In genomic region chr10:76791475-76791874, GRCm38 (mm10) we compare ENCODE assay signal across 8 mouse cellular contexts.
DNase-seq lines count a peak whose midpoint lies in the region; ATAC-seq and TF ChIP-seq lines count a peak whose summit lies in the region.

No protein-coding gene starts in this region.

- no peak for ATAC-seq in lung, embryonic 14.5 days (ENCODE audit: insufficient read depth)

- no peak overlapping the region for H3K4me2 ChIP-seq in lung, embryonic 14.5 days

- H3K27ac ChIP-seq in gastrocnemius, adult 2 months, result no peak overlapping the region
- H3K27ac ChIP-seq in lung, embryonic 14.5 days (ENCODE audit: low read depth), result no peak overlapping the region

- no peak overlapping the region for H3K4me3 ChIP-seq in gastrocnemius, adult 2 months
- no peak overlapping the region for H3K4me3 ChIP-seq in lung, embryonic 14.5 days (ENCODE audit: low read depth, low read length)

- no peak for DNase-seq in gastrocnemius, adult 2 months
- DNase-seq in gastrocnemius, postnatal 25 days, result no peak
- peak; percentile 43 for DNase-seq in right cerebral cortex, adult 18-20 months
- DNase-seq in right cerebral cortex, postnatal 36 days (ENCODE audit: low spot score in 2 of 2), result no peak
- peak; percentile 61 for DNase-seq in brain, embryonic 14.5 days (ENCODE audit: low read depth)
- DNase-seq in fibroblast of lung, adult 2 months (ENCODE audit: low read depth), result peak; percentile 41
- DNase-seq in lung, embryonic 14.5 days, result peak; percentile 73
- DNase-seq in thymus, postnatal 4 days, result peak; percentile 55

- no peaks in the 10 kb centered on the region for H3K9me3 ChIP-seq in lung, embryonic 14.5 days (ENCODE audit: low read depth, low read length)

- intact Hi-C loops in gastrocnemius, adult 2 months (cut with DNase I), result no loop called here

- no peaks in the 10 kb centered on the region for H3K36me3 ChIP-seq in lung, embryonic 14.5 days (ENCODE audit: insufficient read depth)

- TF ChIP-seq POLR2A in brain, embryonic 14.5 days (IDR thresholded peaks at IDR 0.05; ENCODE audit: borderline replicate concordance, extremely low read depth, insufficient read depth, insufficient read length, poor library complexity, severe bottlenecking), result no peak

- no peak overlapping the region for H3K9ac ChIP-seq in lung, embryonic 14.5 days

- no peaks in the 10 kb centered on the region for H3K27me3 ChIP-seq in lung, embryonic 14.5 days (ENCODE audit: insufficient read depth, low read length)

- WGBS in lung, embryonic 14.5 days, result 39% methylated on average over 1 of the region's 1 CpGs

- no peaks in the 10 kb centered on the region for H3K4me1 ChIP-seq in lung, embryonic 14.5 days (ENCODE audit: insufficient read depth)

- TF ChIP-seq CTCF in gastrocnemius, adult 2 months (IDR thresholded peaks at IDR 0.05), result peak; percentile 76
- peak; percentile 62; the same call in 1 of the 2 replicates for TF ChIP-seq CTCF in brain, embryonic 14.5 days (IDR thresholded peaks at IDR 0.05; ENCODE audit: borderline replicate concordance, extremely low read depth, insufficient read depth, insufficient read length)
- peak; percentile 65 for TF ChIP-seq CTCF in lung, embryonic 14.5 days (IDR thresholded peaks at IDR 0.05; ENCODE audit: low read depth)

Comparison
In these comparisons a context has a peak if more than half of its experiments do, and no peak if none do; other contexts are left out.
1. DNase-seq: peak in right cerebral cortex, adult 18-20 months (single experiment), brain, embryonic 14.5 days (single experiment), fibroblast of lung, adult 2 months (single experiment), lung, embryonic 14.5 days (single experiment) and thymus, postnatal 4 days (single experiment); none in gastrocnemius, adult 2 months (single experiment), gastrocnemius, postnatal 25 days (single experiment) and right cerebral cortex, postnatal 36 days (0 of 2).
2. Peak in every context shown above with its lines, with median percentiles within 50 percentile points of each other: CTCF ChIP-seq.